Mouse (Mus musculus) gonadal fat pad, adult 2 months (tissue): Measurements from ENCODE around the gene Gria4. TPM values are rescaled to one million over a fixed set of nuclear protein-coding genes. Genes with fewer than 3 reads are reported as not detected.
"Not testable (repeated sequence)": the region's sequence is repeated elsewhere in the genome, so short reads cannot be mapped to it uniquely, and the experiment has no call there.

Experiments used
- DNase-seq: peaks from one replicate; pipeline ENCODE4 v3.0.0-alpha.2; 2012; ENCODE audit warnings: low read depth
- polyA plus RNA-seq: library from polyadenylated mRNA; depleted of rRNA; stranded (reverse); fragments of >200 nt; gene quantifications from 2 replicates; pipeline ENCODE4 v1.2.3, GENCODE M21; 2012; rRNA removed

The Gria4 gene
- polyA plus RNA-seq, result 0.33 and 0.46 TPM in 2 replicates

GRCm38 (mm10) chr9:4795544-4796288 lies at the start of gene Gria4:
Gene Gria4 (minus strand): TSS chr9:4796234.
- no peak for DNase-seq

- DNase-seq, result not testable (repeated sequence)
Measured at GRCm38 (mm10) chr9:4810941-4811340, 14.9 kb upstream of the Gria4 start.

GRCm38 (mm10) chr9:4803151-4803755 lies 7.2 kb upstream of the Gria4 start:
- no peak for DNase-seq

DNA sequence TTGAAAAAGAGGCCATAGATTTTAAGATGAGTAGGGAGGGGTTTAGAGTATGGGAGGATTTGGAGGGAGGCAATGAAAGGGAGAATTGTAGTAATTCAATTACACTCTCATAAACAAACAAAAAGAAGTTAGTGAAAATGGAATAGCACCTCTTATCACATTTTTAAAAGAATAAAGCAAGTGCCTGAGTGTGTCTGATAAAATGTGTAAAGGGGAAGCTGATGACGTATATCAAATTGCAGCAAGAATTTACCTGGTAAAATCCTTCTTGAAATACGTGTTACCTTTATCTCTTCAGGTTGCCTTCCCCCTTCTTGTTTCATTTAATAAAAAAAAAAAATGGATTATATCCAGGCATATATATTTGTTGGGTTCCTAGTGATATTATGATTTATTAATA lies 1.4 kb upstream of the Gria4 start:
- DNase-seq, result no peak

DNA sequence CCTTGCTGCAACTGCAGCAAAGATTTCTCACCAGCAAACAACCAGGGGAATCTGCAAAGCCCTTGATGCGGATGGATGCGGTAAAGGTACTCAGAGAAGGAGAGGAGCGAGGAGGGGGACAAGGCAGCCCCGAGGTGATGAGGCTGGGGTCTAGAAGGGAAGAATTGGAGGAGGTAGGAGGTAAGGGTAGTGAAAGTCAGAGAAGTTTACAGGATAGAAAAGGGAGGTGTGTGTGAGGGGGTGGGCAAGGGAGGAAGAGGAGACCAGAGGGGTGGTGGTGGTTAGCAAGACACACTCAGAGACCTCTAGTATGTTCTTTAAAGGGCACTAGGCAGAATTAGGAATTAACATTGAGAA lies 233 bp upstream of the Gria4 start:
- DNase-seq, result no peak

GRCm38 (mm10) chr9:4795075-4795474 lies 959 bp downstream of the Gria4 start:
- DNase-seq, result no peak

DNA sequence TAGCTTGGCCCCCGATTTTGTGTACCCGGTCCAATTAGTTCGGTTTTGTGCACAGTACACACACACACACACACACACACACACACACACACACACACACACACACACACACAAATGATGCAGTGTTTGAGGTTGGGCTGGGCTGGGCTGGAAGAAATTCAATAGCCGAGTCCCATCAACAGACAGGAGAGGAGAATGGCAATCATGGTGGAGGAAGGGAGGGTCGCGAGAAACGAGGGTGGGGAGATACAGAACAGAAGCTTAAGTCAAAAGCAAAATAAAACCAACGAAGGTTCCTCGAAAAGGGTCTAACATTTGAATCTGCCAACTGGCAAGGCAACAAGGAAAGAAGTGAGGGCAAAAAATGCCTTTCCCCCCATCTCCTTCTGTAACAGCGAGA lies 1.6 kb downstream of the Gria4 start:
- DNase-seq, result no peak

DNA sequence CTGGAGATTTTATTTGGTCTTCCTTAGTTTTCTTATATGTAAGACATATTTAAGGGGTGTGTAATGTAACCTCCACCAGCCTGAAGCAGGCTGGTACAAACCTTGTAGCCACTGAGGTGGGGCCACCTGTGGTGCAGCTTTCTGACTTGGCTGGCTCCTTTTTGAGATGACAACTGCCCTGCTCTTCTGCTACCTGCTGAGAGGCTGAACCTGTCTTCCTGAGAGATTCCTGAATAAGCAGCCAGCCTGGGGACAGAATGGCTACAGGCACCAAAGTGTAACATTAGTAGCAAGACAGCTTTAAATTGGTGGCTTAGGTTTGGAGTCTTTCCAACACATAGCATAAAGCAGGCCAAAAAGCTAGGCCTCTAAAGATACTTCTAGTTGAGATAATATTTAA lies 46.6 kb downstream of the Gria4 start:
- not testable (repeated sequence) for DNase-seq

GRCm38 (mm10) chr9:4714086-4714485 lies 81.9 kb downstream of the Gria4 start:
- no peak for DNase-seq

GRCm38 (mm10) chr9:4712367-4712766 lies 83.7 kb downstream of the Gria4 start:
- no peak for DNase-seq

GRCm38 (mm10) chr9:4687149-4687548 lies 108.9 kb downstream of the Gria4 start:
- no peak for DNase-seq

DNA sequence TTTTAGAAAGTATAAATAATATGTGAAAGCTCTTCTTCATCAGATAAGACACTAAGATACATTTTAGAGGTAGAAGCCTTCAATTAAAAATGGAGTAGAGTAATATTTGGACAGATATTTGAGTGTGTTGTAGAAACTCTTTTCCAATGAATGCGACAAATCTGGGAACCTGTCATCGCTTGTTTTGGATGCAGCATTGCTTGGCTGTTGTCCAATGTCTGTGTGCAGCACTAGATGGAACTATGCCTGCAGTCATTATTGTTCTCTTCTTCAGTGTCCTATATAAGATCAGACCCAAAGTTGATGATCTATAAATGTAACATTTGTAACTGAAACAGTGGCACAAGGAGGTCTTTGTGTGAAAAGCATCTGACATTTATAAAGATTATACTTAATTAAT lies 115.8 kb downstream of the Gria4 start:
- no peak for DNase-seq

DNA sequence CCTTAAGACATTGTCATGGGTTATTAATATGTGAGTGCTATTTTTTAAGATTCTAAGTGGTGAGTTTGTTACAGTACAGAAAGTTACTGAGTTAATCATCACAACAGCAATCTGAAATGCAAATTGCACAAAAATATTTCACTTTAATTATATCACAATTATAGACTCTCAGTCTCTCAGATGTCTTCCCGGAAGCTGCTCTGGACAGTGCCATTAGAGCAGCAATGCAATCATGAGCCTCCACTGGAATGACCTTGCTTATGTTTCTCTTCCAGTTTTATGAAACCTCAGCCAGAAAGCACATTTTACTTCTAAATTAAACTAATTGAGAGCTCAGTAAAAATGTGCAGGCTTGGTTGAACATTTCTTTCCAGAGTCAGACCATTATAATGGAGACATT lies 116.9 kb downstream of the Gria4 start:
- DNase-seq, result no peak

- no peak for DNase-seq
Measured at GRCm38 (mm10) chr9:4665691-4666090, 130.3 kb downstream of the Gria4 start.

DNA sequence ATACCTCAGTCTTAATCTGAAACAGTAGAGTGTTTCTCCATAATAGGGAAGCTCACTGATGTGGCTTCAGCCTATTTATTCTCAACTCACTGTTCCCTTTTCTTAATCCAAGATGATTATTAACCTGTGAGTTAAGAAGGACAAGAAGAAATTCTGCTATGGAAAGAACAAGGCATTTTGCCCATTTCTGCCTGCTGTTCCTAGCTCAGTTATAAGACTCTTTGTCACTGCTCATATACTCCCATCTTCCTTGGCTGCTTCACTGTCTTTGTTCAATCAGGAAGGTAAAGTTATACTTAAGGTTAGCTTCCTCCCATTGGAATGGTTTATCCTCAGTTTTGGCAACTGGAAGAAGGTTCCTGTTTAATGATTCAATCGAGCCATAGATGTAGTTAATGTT lies 133.6 kb downstream of the Gria4 start:
- no peak for DNase-seq

DNA sequence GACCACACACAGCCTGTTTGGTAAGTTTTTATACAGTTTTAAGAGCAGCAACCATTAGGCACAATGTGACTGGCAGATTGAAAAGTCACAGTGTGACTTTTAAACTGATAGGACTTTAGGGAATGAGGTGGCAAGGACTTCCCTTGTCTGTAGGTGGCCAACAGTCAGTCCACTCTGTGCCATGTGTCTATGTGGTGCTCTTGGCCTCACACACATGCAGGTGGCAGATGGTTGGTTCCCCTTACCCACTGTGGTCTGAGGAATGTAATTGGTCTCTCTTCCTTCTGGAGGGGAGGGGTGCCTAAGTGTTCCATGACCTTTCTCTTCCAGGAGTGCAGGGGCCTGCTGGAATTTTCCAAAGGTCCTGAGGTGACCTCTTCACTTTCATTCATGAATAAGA lies 137.1 kb downstream of the Gria4 start:
- DNase-seq, result no peak

DNA sequence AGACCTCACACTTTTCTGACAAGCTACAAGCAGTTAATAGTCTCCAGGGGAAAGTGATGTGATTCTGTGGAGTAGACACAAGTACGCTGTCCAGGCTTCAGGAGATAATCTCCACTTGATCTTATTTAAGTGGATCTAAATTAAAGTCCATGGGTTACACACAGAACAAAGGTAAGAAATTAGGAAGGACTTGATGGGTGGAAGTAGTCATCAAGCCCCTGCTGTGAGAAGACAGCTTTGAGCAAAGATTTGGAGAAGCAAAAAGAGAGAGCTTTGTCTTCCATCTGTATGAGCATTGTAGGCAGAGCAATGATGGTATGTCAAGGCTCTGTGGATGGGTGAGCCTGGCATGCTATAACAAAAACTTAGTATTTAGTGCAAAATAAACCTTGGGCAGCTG lies 141.7 kb downstream of the Gria4 start:
- DNase-seq, result no peak

GRCm38 (mm10) chr9:4639192-4639900 lies 156.7 kb downstream of the Gria4 start:
- no peak for DNase-seq

DNA sequence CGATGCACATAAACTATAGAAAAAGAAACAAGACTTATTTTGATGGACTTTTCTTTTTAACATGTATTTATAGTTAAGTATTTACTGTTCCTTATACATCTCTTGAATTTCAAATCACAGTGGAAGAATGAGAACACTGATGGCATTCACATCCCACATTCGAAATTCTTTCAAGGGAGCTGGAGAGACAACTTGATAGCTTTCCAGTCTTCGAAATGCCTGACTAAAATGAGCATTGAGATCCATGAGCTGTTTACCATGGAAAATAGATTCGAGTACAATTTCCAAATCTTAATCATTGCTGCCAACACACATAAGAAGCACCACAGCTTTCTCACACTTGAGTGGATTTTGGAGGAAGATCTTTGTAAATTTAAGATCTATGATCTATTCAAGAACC lies 164.1 kb downstream of the Gria4 start:
- DNase-seq, result no peak

GRCm38 (mm10) chr9:4615286-4615685 lies 180.7 kb downstream of the Gria4 start:
- no peak for DNase-seq

DNA sequence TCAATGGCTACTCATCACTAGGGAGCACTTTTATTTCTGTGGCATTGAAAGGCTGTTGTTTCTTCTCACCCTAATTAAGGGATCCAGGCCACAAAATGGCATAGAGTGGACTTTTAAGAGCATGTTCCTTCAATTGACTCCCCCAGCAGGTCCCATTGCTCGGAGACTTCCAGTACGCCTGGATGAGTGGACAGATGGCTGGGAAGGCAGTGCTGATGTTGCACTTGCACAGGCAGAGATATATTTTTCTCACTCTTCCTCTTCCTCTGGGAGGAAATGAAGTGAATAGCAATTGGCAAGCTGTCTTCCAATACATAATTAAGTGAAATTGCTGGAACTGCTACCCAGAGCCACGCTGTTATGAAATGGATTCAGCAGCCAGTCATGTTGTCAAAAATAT lies 190.7 kb downstream of the Gria4 start:
- DNase-seq, result no peak

DNA sequence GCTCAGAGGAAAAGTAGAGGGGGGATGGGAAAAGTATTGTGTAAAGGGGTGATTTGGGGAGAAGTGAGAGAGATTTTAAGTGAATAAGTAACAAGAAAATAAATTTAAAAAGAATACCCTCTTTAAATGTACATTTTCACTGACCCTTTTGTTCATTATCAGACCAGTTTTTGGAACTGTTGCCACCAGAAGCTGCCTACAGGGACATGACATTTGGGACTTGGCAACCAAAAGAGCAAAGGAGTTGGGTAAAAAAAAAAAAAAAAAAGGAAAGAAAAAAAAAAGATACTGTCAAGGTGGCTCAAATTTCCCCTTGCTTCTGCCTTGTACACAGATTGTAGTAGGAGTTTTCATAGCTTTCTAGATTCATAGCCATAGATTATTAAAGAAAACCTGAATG lies 191.8 kb downstream of the Gria4 start:
- DNase-seq, result no peak

DNA sequence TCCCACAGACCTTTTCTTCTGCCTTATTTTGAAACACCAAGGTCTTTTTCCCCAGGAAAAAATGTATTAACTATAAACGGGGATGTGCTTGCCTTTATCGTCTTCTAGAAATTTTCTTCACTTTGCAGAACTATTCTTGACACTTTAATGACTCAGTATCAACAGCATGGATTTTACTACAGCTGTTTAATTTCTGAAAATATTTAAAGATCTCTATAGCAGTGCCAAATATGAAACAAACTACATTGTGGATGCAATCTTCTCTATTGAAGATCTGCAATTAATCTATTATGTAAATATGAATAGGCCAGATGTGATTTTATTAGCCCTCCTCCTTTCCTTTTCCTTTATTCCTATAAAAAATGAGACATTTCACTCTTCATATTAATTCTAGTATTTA lies 194.2 kb downstream of the Gria4 start:
- DNase-seq, result no peak
